In genomic region chr14:103098587-103099235, GRCm38 (mm10) we compare ENCODE assay signal across 8 mouse cellular contexts. TPM values are rescaled to one million over a fixed set of nuclear protein-coding genes. Genes with fewer than 3 reads are reported as not detected.
DNase-seq lines count a peak whose midpoint lies in the region; ATAC-seq lines count a peak whose summit lies in the region.

No protein-coding gene starts in this region.

- H3K4me2 ChIP-seq in hindbrain, embryonic 14.5 days (replicated peaks) = peak overlapping the region; percentile 78

- peak; percentile 71 for DNase-seq in T-cell, adult 2 months (ENCODE audit: low spot score)
- DNase-seq in cerebellum, postnatal 14 days = peak; percentile 90 to 92
- peak; percentile 52 to 63 for DNase-seq in frontal cortex, postnatal 25 days (ENCODE audit: low spot score in 2 of 2)
- DNase-seq in hindbrain, embryonic 14.5 days (ENCODE audit: low spot score) = peak; percentile 82
- peak; percentile 60 to 81 for DNase-seq in left cerebral cortex, adult 8-10 months (ENCODE audit: low spot score in 2 of 2)
- DNase-seq in right cerebral cortex, adult 2 months (ENCODE audit: low spot score in 2 of 2) = peak; percentile 65 to 69
- DNase-seq in urinary bladder, postnatal 36 days (ENCODE audit: low spot score in 2 of 2) = peak; percentile 74 to 86

- under 1% methylated on average over 54 of the region's 86 CpGs for WGBS in hindbrain, embryonic 14.5 days

- no peaks in the 10 kb centered on the region for H3K27me3 ChIP-seq in hindbrain, embryonic 14.5 days (ENCODE audit: control insufficient read depth, insufficient read depth, low read length)
- H3K27me3 ChIP-seq in megakaryocyte, embryonic 14.5 days (replicated peaks) = peaks cover 8% of the 10 kb centered on the region

- H3K27ac ChIP-seq in hindbrain, embryonic 14.5 days = peak overlapping the region; percentile 99

- H3K4me3 ChIP-seq in hindbrain, embryonic 14.5 days (replicated peaks; ENCODE audit: low read length) = peak overlapping the region; percentile 91
- peak overlapping the region; percentile 97 for H3K4me3 ChIP-seq in megakaryocyte, embryonic 14.5 days (replicated peaks)

- peaks cover 38% of the 10 kb centered on the region for H3K4me1 ChIP-seq in hindbrain, embryonic 14.5 days (replicated peaks; ENCODE audit: control insufficient read depth, insufficient read depth, low read length)
- H3K4me1 ChIP-seq in megakaryocyte, embryonic 14.5 days = peaks cover 44% of the 10 kb centered on the region

- peaks cover 10% of the 10 kb centered on the region for H3K36me3 ChIP-seq in hindbrain, embryonic 14.5 days (replicated peaks; ENCODE audit: control insufficient read depth, insufficient read depth)
- peaks cover 32% of the 10 kb centered on the region for H3K36me3 ChIP-seq in megakaryocyte, embryonic 14.5 days (replicated peaks; ENCODE audit: low read length)

- peak overlapping the region; percentile 99 for H3K9ac ChIP-seq in hindbrain, embryonic 14.5 days

- no peaks in the 10 kb centered on the region for H3K9me3 ChIP-seq in hindbrain, embryonic 14.5 days (ENCODE audit: control insufficient read depth, low read length)
- H3K9me3 ChIP-seq in megakaryocyte, embryonic 14.5 days = no peaks in the 10 kb centered on the region

- peak; percentile 88 for ATAC-seq in hindbrain, embryonic 14.5 days (ENCODE audit: low FRiP score)

RNA-seq across cellular contexts. Expression of gene Fbxl3, which starts 0.7 kb away (rescaled TPM):
- 34.5 and 36.2 TPM in 2 replicates for polyA plus RNA-seq in hindbrain, embryonic 14.5 days (2014; fragmentation: Nextera tagmentation; extraction: Ambion mirVana)
- total RNA-seq in left cerebral cortex, adult 8-10 months (2022) = 10 to 100 TPM; 81.8 to 91.9 (median 85.1) TPM
- polyA plus RNA-seq in megakaryocyte, embryonic 14.5 days (2012; ENCODE audit: insufficient read depth, low replicate concordance) = 2.0 and 5.1 TPM in 2 replicates

RNA-seq across cellular contexts. Expression of gene Cln5, which starts 28.7 kb away (rescaled TPM):
- 14.7 and 17.0 TPM in 2 replicates for polyA plus RNA-seq in hindbrain, embryonic 14.5 days (2014; fragmentation: Nextera tagmentation; extraction: Ambion mirVana)
- total RNA-seq in left cerebral cortex, adult 8-10 months (2022) = 10 to 100 TPM; 10.4 to 16.2 (median 13.1) TPM
- 1.8 and 3.6 TPM in 2 replicates for polyA plus RNA-seq in megakaryocyte, embryonic 14.5 days (2012; ENCODE audit: insufficient read depth, low replicate concordance)

RNA-seq across cellular contexts. Expression of gene Acod1, which starts 51.9 kb away (rescaled TPM):
- not detected in 2 replicates for polyA plus RNA-seq in hindbrain, embryonic 14.5 days (2014; fragmentation: Nextera tagmentation; extraction: Ambion mirVana)
- total RNA-seq in left cerebral cortex, adult 8-10 months (2022) = not detected
- 0.13 TPM in 1 of 2 replicates, not detected in the other for polyA plus RNA-seq in megakaryocyte, embryonic 14.5 days (2012; ENCODE audit: insufficient read depth, low replicate concordance)

Comparison
In these comparisons a context has a peak if more than half of its experiments do, and no peak if none do; other contexts are left out.
1. Peak in every context shown above with its lines: DNase-seq, ATAC-seq, H3K4me3 ChIP-seq and H3K27ac ChIP-seq.